Mouse (Mus musculus) stomach, postnatal 0 days (tissue): ENCODE measurements at regions not wholly inside any gene's neighbourhood (a gene's known extent, or its start where the extent isn't known, plus 50 kb on each side); places are given as distances from the start of the nearest gene placed in this dataset.

Experiments used
- CTCF ChIP-seq: IDR thresholded peaks from 2 replicates; pipeline ENCODE4 v1.5.1; 2016; ENCODE audit warnings: antibody characterized with exemption, low read depth, mild to moderate bottlenecking, moderate library complexity
- EP300 ChIP-seq: optimal IDR thresholded peaks from 2 replicates; pipeline ENCODE3; 2016; ENCODE audit warnings: antibody characterized with exemption

DNA sequence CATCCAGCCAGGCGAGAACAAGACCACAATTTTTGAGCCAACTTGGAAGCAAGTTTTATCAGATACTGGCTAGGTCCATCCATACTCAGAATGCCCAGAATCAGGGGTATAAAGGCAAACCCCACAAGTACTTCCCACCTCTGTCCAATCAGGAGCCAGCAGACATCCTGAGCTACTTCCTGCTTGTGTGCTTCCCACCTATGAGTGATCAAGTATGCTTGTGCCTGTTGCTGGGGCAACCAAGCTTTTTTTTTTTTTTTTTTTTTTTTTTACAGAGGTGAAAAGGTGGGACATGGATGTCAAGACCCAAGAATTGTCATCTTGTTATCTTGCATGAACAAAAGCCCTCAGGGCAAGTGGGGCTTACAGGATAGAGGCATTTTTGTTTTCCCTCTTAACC lies 155.4 kb downstream of the BC067074 start:
- no peak for TF ChIP-seq EP300
- TF ChIP-seq CTCF = no peak
